Comparison of ENCODE assay signal across 8 mouse cellular contexts in genomic region chr10:88826188-88826946, GRCm38 (mm10). TPM values are rescaled to one million over a fixed set of nuclear protein-coding genes. Genes with fewer than 3 reads are reported as not detected.
A peak's percentile ranks its signal among the peaks of the same experiment; 100 is the strongest.
DNase-seq lines count a peak whose midpoint lies in the region; ATAC-seq lines count a peak whose summit lies in the region.

Gene Utp20 (minus strand): TSS chr10:88826804.

- H3K27ac ChIP-seq in hindbrain, embryonic 15.5 days (replicated peaks) = no peak within 1 kb of the TSS

- DNase-seq in R1 (ENCODE audit: low read depth, low spot score) = peak; percentile 92
- DNase-seq in cerebellum, postnatal 25 days = peak; percentile 83 to 89
- DNase-seq in frontal cortex, postnatal 36 days (ENCODE audit: low spot score in 2 of 2) = peak; percentile 82 to 86
- DNase-seq in left cerebral cortex, adult 11 months (ENCODE audit: low spot score) = peak; percentile 71
- DNase-seq in lung, postnatal 4 days = peak; percentile 84 to 87
- DNase-seq in retina, postnatal 7 days (ENCODE audit: low read depth, low spot score) = peak; percentile 81
- peak; percentile 65 for DNase-seq in urinary bladder, adult 2 months (ENCODE audit: low spot score)

- peak within 1 kb of the TSS; percentile 87 for H3K4me2 ChIP-seq in hindbrain, embryonic 15.5 days

- H3K4me1 ChIP-seq in hindbrain, embryonic 15.5 days (replicated peaks) = peaks cover 11% of the 10 kb centered on the region

- H3K36me3 ChIP-seq in hindbrain, embryonic 15.5 days = peaks cover 18% of the 10 kb centered on the region; the same call in 1 of the 2 replicates

- peak within 1 kb of the TSS; percentile 49 for H3K9ac ChIP-seq in hindbrain, embryonic 15.5 days

- peak; percentile 100 for ATAC-seq in hindbrain, embryonic 15.5 days (ENCODE audit: low FRiP score, low read depth)

- WGBS in hindbrain, embryonic 15.5 days = under 1% methylated on average over 44 of the region's 44 CpGs

- H3K4me3 ChIP-seq in hindbrain, embryonic 15.5 days = peak within 1 kb of the TSS; percentile 97

- H3K9me3 ChIP-seq in hindbrain, embryonic 15.5 days = no peaks in the 10 kb centered on the region

- no peaks in the 10 kb centered on the region for H3K27me3 ChIP-seq in hindbrain, embryonic 15.5 days

RNA-seq across cellular contexts. Expression of gene Utp20, which starts in this region (rescaled TPM):
- 8.7 and 9.5 TPM in 2 replicates for polyA plus RNA-seq in hindbrain, embryonic 15.5 days (2015; fragmentation: Nextera tagmentation; extraction: Ambion mirVana)
- 12.4 and 12.8 TPM in 2 replicates for polyA plus RNA-seq in urinary bladder, adult 2 months (2012; rRNA removed)
